Mouse (Mus musculus): ENCODE data around the gene Alppl2. TPM values are rescaled to one million over a fixed set of nuclear protein-coding genes. Genes with fewer than 3 reads are reported as not detected.

Gene Alppl2
- polyA plus RNA-seq, 1 experiment = not detected

- no peak for TF ChIP-seq GATA1 (IDR thresholded peaks at IDR 0.05; ENCODE audit: low read length)
Measured at GRCm38 (mm10) chr1:87073776-87074175, 16.0 kb downstream of the Alppl2 start.

- no peak for TF ChIP-seq GATA1 (IDR thresholded peaks at IDR 0.05; ENCODE audit: low read length)
Measured at GRCm38 (mm10) chr1:87070720-87071119, 19.0 kb downstream of the Alppl2 start.

- TF ChIP-seq GATA1 (IDR thresholded peaks at IDR 0.05; ENCODE audit: low read length) = no peak
Measured at GRCm38 (mm10) chr1:87060913-87061312, 28.8 kb downstream of the Alppl2 start.

- TF ChIP-seq GATA1 (IDR thresholded peaks at IDR 0.05; ENCODE audit: low read length) = no peak
Measured at GRCm38 (mm10) chr1:87059042-87059665, 30.6 kb downstream of the Alppl2 start.

DNA sequence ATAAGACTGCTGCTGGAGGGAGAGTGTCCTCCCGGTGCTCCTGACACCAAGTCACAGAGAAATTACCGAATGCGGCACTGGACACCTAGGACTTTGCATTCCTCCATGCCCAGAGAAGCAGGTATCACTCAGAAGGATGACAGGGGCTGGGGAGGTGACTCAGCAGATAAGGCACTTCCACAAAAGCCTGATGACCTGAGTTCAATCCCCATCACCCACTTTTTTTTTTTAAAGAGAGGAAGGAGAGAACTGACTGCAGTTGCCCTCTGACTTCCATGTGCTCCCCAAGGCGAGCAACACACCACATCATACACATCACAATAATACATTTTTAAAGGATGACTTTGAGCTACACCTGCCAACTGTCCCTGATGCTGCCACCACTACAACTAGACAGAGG lies 32.7 kb downstream of the Alppl2 start:
- no peak for TF ChIP-seq GATA1 (IDR thresholded peaks at IDR 0.05; ENCODE audit: low read length)

- no peak for TF ChIP-seq GATA1 (IDR thresholded peaks at IDR 0.05; ENCODE audit: low read length)
Measured at GRCm38 (mm10) chr1:87051369-87051768, 38.4 kb downstream of the Alppl2 start.

DNA sequence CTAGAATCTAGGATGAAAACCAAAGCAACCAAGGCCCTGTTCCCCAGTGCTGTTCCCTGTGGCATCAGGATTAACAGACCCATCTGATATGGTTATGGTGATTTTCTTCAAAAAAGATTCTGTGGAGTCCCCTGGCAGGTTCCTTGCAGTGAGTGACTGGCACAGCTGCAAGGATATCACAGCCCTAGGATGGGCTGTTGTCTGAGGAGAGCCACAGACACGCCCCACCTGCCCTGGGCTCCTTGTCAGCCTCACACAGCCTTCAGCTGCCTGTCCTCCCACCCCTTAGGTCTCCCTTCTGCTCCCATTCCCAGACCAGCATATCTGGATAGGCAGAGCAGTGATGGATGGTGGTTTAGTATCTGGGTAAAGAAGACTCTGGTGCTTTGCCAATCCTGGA lies 39.0 kb downstream of the Alppl2 start:
- no peak for TF ChIP-seq GATA1 (IDR thresholded peaks at IDR 0.05; ENCODE audit: low read length)

DNA sequence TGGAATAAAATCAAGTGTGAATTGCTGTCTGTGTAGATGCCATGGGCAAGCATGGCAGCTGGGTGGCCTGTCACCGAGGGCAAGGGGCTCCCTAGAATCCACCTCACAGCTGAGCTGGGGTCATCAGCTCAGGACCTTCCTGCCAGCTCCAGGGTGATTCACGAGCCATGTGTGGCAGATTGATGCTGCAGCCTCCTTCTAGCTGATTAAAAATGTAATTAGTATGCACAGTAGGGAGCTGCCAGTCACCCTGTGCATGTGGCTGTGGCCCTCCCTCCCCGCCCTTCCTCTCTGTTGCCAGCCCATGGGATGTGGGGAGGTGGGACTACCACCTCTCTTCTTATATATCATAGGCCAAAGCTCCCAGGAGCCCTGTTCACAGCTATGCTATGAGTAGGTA lies 39.7 kb downstream of the Alppl2 start:
- no peak for TF ChIP-seq GATA1 (IDR thresholded peaks at IDR 0.05; ENCODE audit: low read length)

- no peak for TF ChIP-seq GATA1 (IDR thresholded peaks at IDR 0.05; ENCODE audit: low read length)
Measured at GRCm38 (mm10) chr1:87041814-87042438, 47.8 kb downstream of the Alppl2 start.

GRCm38 (mm10) chr1:87041119-87041518 lies 48.6 kb downstream of the Alppl2 start:
- TF ChIP-seq GATA1 (IDR thresholded peaks at IDR 0.05; ENCODE audit: low read length) = no peak

DNA sequence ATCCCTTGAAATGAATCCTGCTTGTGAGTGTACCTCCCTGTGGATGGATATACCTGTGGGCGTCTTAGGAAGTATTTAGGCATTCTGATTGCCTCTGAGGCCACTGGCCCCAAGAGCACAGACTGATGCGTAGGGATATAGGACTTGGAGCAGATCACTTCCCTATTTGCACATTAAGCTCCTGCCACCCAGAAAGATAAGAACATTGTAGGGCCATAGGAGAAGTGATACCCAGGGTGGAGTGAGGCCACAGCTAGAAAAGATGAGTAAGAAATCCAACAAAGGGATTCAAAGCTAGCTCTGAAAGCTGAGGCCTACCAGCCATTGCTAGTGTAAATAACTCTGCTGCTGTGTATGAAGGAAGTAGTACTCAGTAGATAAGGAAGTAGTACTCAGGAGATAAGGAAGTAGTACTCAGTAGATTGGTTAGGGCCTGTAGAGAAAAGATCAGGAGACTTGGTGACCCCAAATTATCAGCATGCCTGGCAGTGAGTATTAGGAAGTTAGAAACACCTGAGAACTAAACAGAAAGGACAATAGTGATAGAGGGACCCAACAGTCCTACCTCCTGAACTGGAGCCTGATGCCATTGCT lies 51.2 kb downstream of the Alppl2 start:
- no peak for TF ChIP-seq GATA1 (IDR thresholded peaks at IDR 0.05; ENCODE audit: low read length)

Other genes with a start within 250 kb of the Alppl2 start
- not detected in 2 replicates for gene Alpi, start 11.7 kb upstream of the Alppl2 start, polyA plus RNA-seq (2012)
- not detected in 2 replicates for gene Akp3, start 35.0 kb upstream of the Alppl2 start, polyA plus RNA-seq (2012)
- gene Ecel1, start 66.6 kb upstream of the Alppl2 start, polyA plus RNA-seq (2012) = not detected in 2 replicates
- gene Prss56, start 93.4 kb upstream of the Alppl2 start, polyA plus RNA-seq (2012) = not detected in 2 replicates
- gene Chrnd, start 100.7 kb upstream of the Alppl2 start, polyA plus RNA-seq (2012) = not detected in 2 replicates
- gene Chrng, start 114.7 kb upstream of the Alppl2 start, polyA plus RNA-seq (2012) = not detected in 2 replicates
- gene Eif4e2, start 124.0 kb upstream of the Alppl2 start, polyA plus RNA-seq (2012) = 39.0 and 39.3 TPM in 2 replicates
- gene Efhd1, start 174.4 kb upstream of the Alppl2 start, polyA plus RNA-seq (2012) = 0.04 TPM in 1 of 2 replicates, not detected in the other
- 30.5 and 33.8 TPM in 2 replicates for gene Gigyf2, start 237.1 kb upstream of the Alppl2 start, polyA plus RNA-seq (2012)